Mouse (Mus musculus): Measurements from ENCODE around the gene Shroom3.

DNA sequence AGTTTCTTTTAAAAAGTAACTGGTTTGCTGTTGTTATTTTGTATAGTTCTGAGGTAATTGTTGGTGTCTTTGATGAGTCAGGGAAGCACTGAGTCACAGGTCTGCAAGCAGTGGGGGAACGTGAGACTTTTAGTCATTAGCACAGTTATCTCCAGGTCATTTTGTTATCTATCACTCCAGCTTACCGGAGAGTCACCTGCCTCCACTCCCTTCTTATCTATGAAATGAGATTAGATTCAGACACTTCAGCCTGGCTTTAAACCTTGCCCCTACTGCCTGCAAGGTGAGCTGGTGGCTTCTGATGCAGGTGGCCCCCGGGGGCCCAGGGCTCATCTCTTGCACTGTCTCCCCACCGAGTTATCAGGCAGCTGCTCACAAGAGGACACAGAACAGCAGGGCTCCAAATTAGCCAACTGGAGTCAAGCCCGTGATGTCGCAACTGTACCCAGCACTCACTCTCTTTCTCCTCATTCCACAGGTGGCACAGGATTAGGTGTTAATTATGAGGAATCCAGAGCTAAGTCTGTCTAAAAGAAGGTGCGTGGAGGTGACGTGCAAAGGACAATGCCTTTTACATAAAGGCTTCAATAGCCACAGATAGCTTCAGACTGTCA, 205.5 kb downstream of the Shroom3 start:
- TF ChIP-seq CHD2 (IDR thresholded peaks at IDR 0.05; ENCODE audit: low read length) (no peak), HCFC1 (IDR thresholded peaks at IDR 0.05; ENCODE audit: low read depth, low read length) (no peak), RCOR1 (IDR thresholded peaks at IDR 0.05; ENCODE audit: low read depth, low read length) (no peak), POLR2AphosphoS2 (IDR thresholded peaks at IDR 0.05; ENCODE audit: low read length) (no peak), CTCF (IDR thresholded peaks at IDR 0.05 in 2 of 3, conservative IDR thresholded peaks at IDR 0.05 in 1 of 3; ENCODE audit: control insufficient read depth in 1 of 3, insufficient read depth in 1 of 3, low read depth in 2 of 3, low read length in 3 of 3, poor library complexity in 1 of 3, severe bottlenecking in 1 of 3) (no peak), ZC3H11A (IDR thresholded peaks at IDR 0.05; ENCODE audit: low read depth, low read length) (no peak), USF1 (IDR thresholded peaks at IDR 0.05; ENCODE audit: low read depth, low read length) (no peak), EP300 (IDR thresholded peaks at IDR 0.05; ENCODE audit: low read depth in 1 of 2, low read length in 2 of 2) (no peak), NELFE (IDR thresholded peaks at IDR 0.05; ENCODE audit: low read depth, low read length) (no peak), ZNF384 (IDR thresholded peaks at IDR 0.05; ENCODE audit: low read depth, low read length) (no peak), ZMIZ1 (IDR thresholded peaks at IDR 0.05; ENCODE audit: low read depth, low read length) (no peak), MAFK (IDR thresholded peaks at IDR 0.05; ENCODE audit: borderline replicate concordance, low read depth, low read length) (no peak), POLR2A (IDR thresholded peaks at IDR 0.05; ENCODE audit: control insufficient read depth in 1 of 2, insufficient read depth in 1 of 2, low read depth in 1 of 2, low read length in 2 of 2, poor library complexity in 1 of 2) (no peak), MAX (IDR thresholded peaks at IDR 0.05; ENCODE audit: low read length) (no peak)
